Mouse (Mus musculus): ENCODE measurements at regions not wholly inside any gene's neighbourhood (a gene's known extent, or its start where the extent isn't known, plus 50 kb on each side); places are given as distances from the start of the nearest gene placed in this dataset.
A peak's percentile ranks its signal among the peaks of the same experiment; 100 is the strongest.
"Not testable (repeated sequence)": the region's sequence is repeated elsewhere in the genome, so short reads cannot be mapped to it uniquely, and the experiment has no call there.

- DNase-seq = no peak
Observed at GRCm38 (mm10) chr14:114485781-114486180, 606.2 kb upstream of the Gpc5 start.

GRCm38 (mm10) chr14:114493371-114493770, 598.6 kb upstream of the Gpc5 start:
- DNase-seq = not testable (repeated sequence)

GRCm38 (mm10) chr14:114504976-114505375, 587.0 kb upstream of the Gpc5 start:
- DNase-seq = no peak

GRCm38 (mm10) chr14:114547910-114548680, 543.9 kb upstream of the Gpc5 start:
- peak; percentile 2 for DNase-seq

- no peak for DNase-seq
Observed at GRCm38 (mm10) chr14:114549101-114549500, 542.9 kb upstream of the Gpc5 start.

- DNase-seq = no peak
Observed at GRCm38 (mm10) chr14:114566411-114567030, 525.5 kb upstream of the Gpc5 start.

GRCm38 (mm10) chr14:114567673-114568309, 524.2 kb upstream of the Gpc5 start:
- no peak for DNase-seq

- DNase-seq = no peak
Observed at GRCm38 (mm10) chr14:114587367-114588064, 504.5 kb upstream of the Gpc5 start.

GRCm38 (mm10) chr14:114609296-114609695, 482.7 kb upstream of the Gpc5 start:
- DNase-seq = no peak

- DNase-seq = no peak
Observed at GRCm38 (mm10) chr14:114612400-114612799, 479.6 kb upstream of the Gpc5 start.

- DNase-seq = no peak
Observed at GRCm38 (mm10) chr14:114656636-114657035, 435.4 kb upstream of the Gpc5 start.

- DNase-seq = no peak
Observed at GRCm38 (mm10) chr14:114662028-114662427, 430.0 kb upstream of the Gpc5 start.

- DNase-seq = no peak
Observed at GRCm38 (mm10) chr14:114685133-114685532, 406.9 kb upstream of the Gpc5 start.

GRCm38 (mm10) chr14:114694930-114695329, 397.1 kb upstream of the Gpc5 start:
- no peak for DNase-seq

- no peak for DNase-seq
Observed at GRCm38 (mm10) chr14:114697543-114697942, 394.5 kb upstream of the Gpc5 start.

- DNase-seq = no peak
Observed at GRCm38 (mm10) chr14:114723080-114723479, 368.9 kb upstream of the Gpc5 start.

GRCm38 (mm10) chr14:114767323-114767722, 324.7 kb upstream of the Gpc5 start:
- no peak for DNase-seq

GRCm38 (mm10) chr14:114776723-114777122, 315.3 kb upstream of the Gpc5 start:
- DNase-seq = no peak

- DNase-seq = no peak
Observed at GRCm38 (mm10) chr14:114781821-114782220, 310.2 kb upstream of the Gpc5 start.

GRCm38 (mm10) chr14:114790946-114791830, 300.8 kb upstream of the Gpc5 start:
- peak; percentile 20 for DNase-seq

- DNase-seq = no peak
Observed at GRCm38 (mm10) chr14:114791831-114792224, 300.2 kb upstream of the Gpc5 start.

- no peak for DNase-seq
Observed at GRCm38 (mm10) chr14:114804643-114805042, 287.4 kb upstream of the Gpc5 start.

All from cerebellum, adult 11 months (tissue).